In genomic region chr12:110498283-110499224, GRCm38 (mm10) we compare ENCODE assay signal across 8 mouse cellular contexts. TPM values are rescaled to one million over a fixed set of nuclear protein-coding genes. Genes with fewer than 3 reads are reported as not detected.
DNase-seq lines count a peak whose midpoint lies in the region; ATAC-seq lines count a peak whose summit lies in the region.

No protein-coding gene starts in this region.

- no peak for DNase-seq in heart, postnatal 10 days
- DNase-seq in CD4-positive, CD25-positive, alpha-beta regulatory T cell, adult 2 months (ENCODE audit: low read depth, low spot score), result peak; percentile 75
- peak; percentile 92 for DNase-seq in cerebellum, adult 9-11 months
- DNase-seq in limb, embryonic 10.5 days (ENCODE audit: low spot score), result no peak
- no peak for DNase-seq in urinary bladder, postnatal 4 days (ENCODE audit: low spot score in 2 of 2)
- no peak for DNase-seq in right cerebral cortex, postnatal 10 days (ENCODE audit: low spot score in 2 of 2)

- no peaks in the 10 kb centered on the region for H3K36me3 ChIP-seq in heart, embryonic 11.5 days (ENCODE audit: control insufficient read depth, insufficient read depth, low read length)
- H3K36me3 ChIP-seq in limb, embryonic 10.5 days, result peaks cover 16% of the 10 kb centered on the region
- no peaks in the 10 kb centered on the region for H3K36me3 ChIP-seq in stomach, embryonic 14.5 days (ENCODE audit: control insufficient read depth, insufficient read depth, low read length)

- H3K4me1 ChIP-seq in heart, embryonic 11.5 days (ENCODE audit: control insufficient read depth, insufficient read depth, low read length), result peaks cover 59% of the 10 kb centered on the region
- H3K4me1 ChIP-seq in limb, embryonic 10.5 days, result peaks cover 27% of the 10 kb centered on the region
- peaks cover 20% of the 10 kb centered on the region for H3K4me1 ChIP-seq in stomach, embryonic 14.5 days (ENCODE audit: control insufficient read depth, insufficient read depth, low read length)

- WGBS in heart, embryonic 11.5 days (ENCODE audit: insufficient replicate concordance), result 80% methylated on average over 22 of the region's 22 CpGs
- 87% methylated on average over 22 of the region's 22 CpGs for WGBS in limb, embryonic 10.5 days
- 71% methylated on average over 22 of the region's 22 CpGs for WGBS in stomach, embryonic 14.5 days

- no peak overlapping the region for H3K4me3 ChIP-seq in heart, embryonic 11.5 days (ENCODE audit: low read depth, low read length)
- H3K4me3 ChIP-seq in limb, embryonic 10.5 days, result no peak overlapping the region
- no peak overlapping the region for H3K4me3 ChIP-seq in stomach, embryonic 14.5 days (ENCODE audit: low read depth, low read length)

- H3K27ac ChIP-seq in heart, embryonic 11.5 days (ENCODE audit: low read depth, low read length), result peak overlapping the region; percentile 90
- H3K27ac ChIP-seq in limb, embryonic 10.5 days, result 0 out of 2 replicates have a peak overlapping the region, but pooled peaks have one; percentile 39
- peak overlapping the region; percentile 71 for H3K27ac ChIP-seq in stomach, embryonic 14.5 days (ENCODE audit: low read length)

- peak overlapping the region; percentile 52; the same call in 1 of the 2 replicates for H3K9ac ChIP-seq in heart, embryonic 11.5 days (ENCODE audit: low read depth, low read length)
- no peak overlapping the region for H3K9ac ChIP-seq in stomach, embryonic 14.5 days (replicated peaks; ENCODE audit: low read depth, low read length)

- no peaks in the 10 kb centered on the region for H3K27me3 ChIP-seq in heart, embryonic 11.5 days (ENCODE audit: control insufficient read depth, insufficient read depth, low read length)
- H3K27me3 ChIP-seq in limb, embryonic 10.5 days (ENCODE audit: low read depth, poor library complexity, severe bottlenecking), result no peaks in the 10 kb centered on the region
- no peaks in the 10 kb centered on the region for H3K27me3 ChIP-seq in stomach, embryonic 14.5 days (ENCODE audit: control insufficient read depth, insufficient read depth, low read length)

- peak overlapping the region; percentile 39 for H3K4me2 ChIP-seq in heart, embryonic 11.5 days
- H3K4me2 ChIP-seq in stomach, embryonic 14.5 days (replicated peaks; ENCODE audit: low read depth, low read length), result 0 out of 2 replicates have a peak overlapping the region, but pooled peaks have one; percentile 10

- ATAC-seq in heart, embryonic 11.5 days (replicated peaks; ENCODE audit: insufficient number of reproducible peaks, low FRiP score, low TSS enrichment), result no peak
- ATAC-seq in stomach, embryonic 14.5 days (ENCODE audit: insufficient number of reproducible peaks, insufficient read depth, low FRiP score, low read depth), result no peak; the same call in 1 of the 2 replicates

- intact Hi-C loops in heart, postnatal 10 days (cut with DNase I), result no loop called here

- no peaks in the 10 kb centered on the region for H3K9me3 ChIP-seq in heart, embryonic 11.5 days (replicated peaks; ENCODE audit: control insufficient read depth, low read length)
- H3K9me3 ChIP-seq in limb, embryonic 10.5 days (replicated peaks), result no peaks in the 10 kb centered on the region
- no peaks in the 10 kb centered on the region for H3K9me3 ChIP-seq in stomach, embryonic 14.5 days (ENCODE audit: control insufficient read depth, low read depth, low read length)

RNA-seq across cellular contexts. Expression of gene Ppp2r5c, which starts 51.6 kb away (rescaled TPM):
- polyA plus RNA-seq in heart, embryonic 11.5 days (2014; fragmentation: Nextera tagmentation; extraction: Ambion mirVana), result 137 and 139 TPM in 2 replicates
- total RNA-seq in heart, postnatal 10 days (2021), result 100 to 1,000 TPM; 112 to 124 TPM
- polyA plus RNA-seq in limb, embryonic 10.5 days (2016; fragmentation: Nextera tagmentation; extraction: Ambion mirVana), result 136 and 148 TPM in 2 replicates
- polyA plus RNA-seq in stomach, embryonic 14.5 days (2014; fragmentation: Nextera tagmentation; extraction: Ambion mirVana), result 168 and 181 TPM in 2 replicates

Comparison
In these comparisons a context has a peak if more than half of its experiments do, and no peak if none do; other contexts are left out.
1. H3K27ac ChIP-seq: peak in every context shown above with its lines; median percentile 90 in heart, embryonic 11.5 days; 71 in stomach, embryonic 14.5 days; 39 in limb, embryonic 10.5 days.
2. DNase-seq: peak in CD4-positive, CD25-positive, alpha-beta regulatory T cell, adult 2 months (single experiment) and cerebellum, adult 9-11 months (single experiment); none in heart, postnatal 10 days (0 of 2), limb, embryonic 10.5 days (single experiment), urinary bladder, postnatal 4 days (0 of 2) and right cerebral cortex, postnatal 10 days (0 of 2).